Mouse (Mus musculus): Measurements from ENCODE around the gene Bank1. TPM values are rescaled to one million over a fixed set of nuclear protein-coding genes. Genes with fewer than 3 reads are reported as not detected.

Gene Bank1
- polyA plus RNA-seq, 1 experiment from 2014 or later = 3.2 TPM

DNA sequence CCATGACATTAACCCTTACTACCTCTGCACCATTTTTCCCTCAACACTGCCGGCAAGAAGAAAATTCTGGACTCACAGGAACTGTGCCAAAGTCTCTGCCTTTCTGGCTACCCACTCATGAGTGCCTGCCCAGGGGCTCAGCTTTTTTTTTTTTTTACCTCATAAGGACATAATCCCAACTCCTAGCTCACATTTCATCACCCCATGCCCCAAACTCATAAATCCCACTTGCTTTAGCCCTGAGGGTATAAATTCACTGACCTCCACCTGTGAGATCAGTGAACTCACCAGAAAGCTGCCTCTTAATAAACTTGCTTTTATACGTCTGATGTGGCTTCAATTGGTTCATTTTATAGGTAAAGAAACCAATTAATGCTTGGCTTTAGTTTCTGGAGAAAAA lies 28.5 kb downstream of the Bank1 start:
- ATAC-seq (ENCODE audit: low read depth) = no peak
- Histone ChIP-seq H3K36me3 (ENCODE audit: control insufficient read depth, insufficient read depth) (no peaks in the 10 kb centered on the region), H3K27ac (ENCODE audit: low read length) (no peak overlapping the region), H3K4me3 (ENCODE audit: low read depth, low read length) (no peak overlapping the region), H3K4me1 (ENCODE audit: control insufficient read depth, low read depth, low read length) (no peaks in the 10 kb centered on the region), H3K9ac (ENCODE audit: low read depth, low read length) (no peak overlapping the region), H3K27me3 (ENCODE audit: control insufficient read depth, insufficient read depth, low read depth, low read length) (no peaks in the 10 kb centered on the region), H3K9me3 (replicated peaks; ENCODE audit: control insufficient read depth, low read length) (no peaks in the 10 kb centered on the region), H3K4me2 (ENCODE audit: low read depth, low read length) (no peak overlapping the region)
- 59% methylated on average over 2 of the region's 2 CpGs for WGBS (ENCODE audit: insufficient replicate concordance)

GRCm38 (mm10) chr3:136295250-136295649 lies 30.6 kb downstream of the Bank1 start:
- Histone ChIP-seq H3K36me3 (ENCODE audit: control insufficient read depth, insufficient read depth) (no peaks in the 10 kb centered on the region), H3K9me3 (replicated peaks; ENCODE audit: control insufficient read depth, low read length) (no peaks in the 10 kb centered on the region), H3K4me2 (ENCODE audit: low read depth, low read length) (no peak overlapping the region), H3K9ac (ENCODE audit: low read depth, low read length) (no peak overlapping the region), H3K4me1 (ENCODE audit: control insufficient read depth, low read depth, low read length) (no peaks in the 10 kb centered on the region), H3K27ac (ENCODE audit: low read length) (no peak overlapping the region), H3K4me3 (ENCODE audit: low read depth, low read length) (no peak overlapping the region), H3K27me3 (ENCODE audit: control insufficient read depth, insufficient read depth, low read depth, low read length) (no peaks in the 10 kb centered on the region)
- 53% methylated on average over 2 of the region's 2 CpGs for WGBS (ENCODE audit: insufficient replicate concordance)
- no peak for ATAC-seq (ENCODE audit: low read depth)

- H3K4me3 ChIP-seq (ENCODE audit: low read depth, low read length) = no peak overlapping the region
- 61% methylated on average over 2 of the region's 2 CpGs for WGBS (ENCODE audit: insufficient replicate concordance)
- H3K27me3 ChIP-seq (ENCODE audit: control insufficient read depth, insufficient read depth, low read depth, low read length) = no peaks in the 10 kb centered on the region
- no peak overlapping the region for H3K9ac ChIP-seq (ENCODE audit: low read depth, low read length)
- no peak for ATAC-seq (ENCODE audit: low read depth)
- H3K9me3 ChIP-seq (replicated peaks; ENCODE audit: control insufficient read depth, low read length) = no peaks in the 10 kb centered on the region
- H3K36me3 ChIP-seq (ENCODE audit: control insufficient read depth, insufficient read depth) = no peaks in the 10 kb centered on the region
- no peak overlapping the region for H3K27ac ChIP-seq (ENCODE audit: low read length)
- no peaks in the 10 kb centered on the region for H3K4me1 ChIP-seq (ENCODE audit: control insufficient read depth, low read depth, low read length)
- H3K4me2 ChIP-seq (ENCODE audit: low read depth, low read length) = no peak overlapping the region
These were observed 38.0 kb downstream of the Bank1 start for GRCm38 (mm10) chr3:136287883-136288282.

DNA sequence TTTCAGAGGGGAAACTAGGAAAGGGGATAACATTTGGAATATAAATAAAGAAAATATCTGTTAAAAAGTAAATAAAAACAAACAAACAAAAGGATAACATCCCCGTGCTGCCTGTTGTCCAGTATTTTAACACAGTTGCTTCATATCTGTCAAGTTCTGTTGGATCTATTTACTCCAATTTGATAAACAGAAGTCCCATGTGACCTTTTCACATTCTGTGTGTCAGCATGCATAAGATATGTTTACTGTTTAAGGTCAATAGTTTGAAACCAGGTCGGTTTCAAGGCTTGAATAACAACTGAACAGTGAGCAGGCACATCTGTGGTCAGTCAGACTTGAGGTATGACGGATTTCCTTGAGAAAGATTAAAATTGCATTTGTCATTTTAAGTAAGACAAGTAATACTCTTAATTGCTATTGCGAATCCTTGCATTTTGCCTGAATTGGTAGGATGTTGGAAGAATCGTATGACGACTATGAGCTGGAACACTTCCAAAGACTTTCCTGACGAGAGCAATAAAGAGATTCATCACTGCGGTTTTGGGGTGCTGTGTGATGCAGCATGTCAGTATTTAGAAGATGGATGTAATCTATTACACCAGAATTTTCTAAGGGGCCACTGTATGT lies 60.8 kb downstream of the Bank1 start:
- Histone ChIP-seq H3K36me3 (ENCODE audit: control insufficient read depth, insufficient read depth) (no peaks in the 10 kb centered on the region), H3K4me3 (ENCODE audit: low read depth, low read length) (no peak overlapping the region), H3K27ac (ENCODE audit: low read length) (no peak overlapping the region), H3K4me1 (ENCODE audit: control insufficient read depth, low read depth, low read length) (no peaks in the 10 kb centered on the region), H3K9me3 (replicated peaks; ENCODE audit: control insufficient read depth, low read length) (no peaks in the 10 kb centered on the region), H3K9ac (ENCODE audit: low read depth, low read length) (no peak overlapping the region), H3K27me3 (ENCODE audit: control insufficient read depth, insufficient read depth, low read depth, low read length) (no peaks in the 10 kb centered on the region), H3K4me2 (ENCODE audit: low read depth, low read length) (no peak overlapping the region)
- no peak for ATAC-seq (ENCODE audit: low read depth)
- WGBS (ENCODE audit: insufficient replicate concordance) = 62% methylated on average over 8 of the region's 8 CpGs

GRCm38 (mm10) chr3:136257761-136258160 lies 68.1 kb downstream of the Bank1 start:
- Histone ChIP-seq H3K4me3 (ENCODE audit: low read depth, low read length) (no peak overlapping the region), H3K4me1 (ENCODE audit: control insufficient read depth, low read depth, low read length) (no peaks in the 10 kb centered on the region), H3K9ac (ENCODE audit: low read depth, low read length) (no peak overlapping the region), H3K4me2 (ENCODE audit: low read depth, low read length) (no peak overlapping the region), H3K27me3 (ENCODE audit: control insufficient read depth, insufficient read depth, low read depth, low read length) (no peaks in the 10 kb centered on the region), H3K27ac (ENCODE audit: low read length) (no peak overlapping the region), H3K36me3 (ENCODE audit: control insufficient read depth, insufficient read depth) (no peaks in the 10 kb centered on the region), H3K9me3 (replicated peaks; ENCODE audit: control insufficient read depth, low read length) (no peaks in the 10 kb centered on the region)
- 63% methylated on average over 3 of the region's 3 CpGs for WGBS (ENCODE audit: insufficient replicate concordance)
- ATAC-seq (ENCODE audit: low read depth) = no peak

GRCm38 (mm10) chr3:136254713-136255112 lies 71.2 kb downstream of the Bank1 start:
- H3K4me2 ChIP-seq (ENCODE audit: low read depth, low read length) = no peak overlapping the region
- H3K27ac ChIP-seq (ENCODE audit: low read length) = no peak overlapping the region
- H3K9me3 ChIP-seq (replicated peaks; ENCODE audit: control insufficient read depth, low read length) = no peaks in the 10 kb centered on the region
- H3K27me3 ChIP-seq (ENCODE audit: control insufficient read depth, insufficient read depth, low read depth, low read length) = no peaks in the 10 kb centered on the region
- no peak for ATAC-seq (ENCODE audit: low read depth)
- WGBS (ENCODE audit: insufficient replicate concordance) = 39% methylated on average over 2 of the region's 2 CpGs
- no peaks in the 10 kb centered on the region for H3K4me1 ChIP-seq (ENCODE audit: control insufficient read depth, low read depth, low read length)
- H3K9ac ChIP-seq (ENCODE audit: low read depth, low read length) = no peak overlapping the region
- H3K4me3 ChIP-seq (ENCODE audit: low read depth, low read length) = no peak overlapping the region
- H3K36me3 ChIP-seq (ENCODE audit: control insufficient read depth, insufficient read depth) = no peaks in the 10 kb centered on the region

DNA sequence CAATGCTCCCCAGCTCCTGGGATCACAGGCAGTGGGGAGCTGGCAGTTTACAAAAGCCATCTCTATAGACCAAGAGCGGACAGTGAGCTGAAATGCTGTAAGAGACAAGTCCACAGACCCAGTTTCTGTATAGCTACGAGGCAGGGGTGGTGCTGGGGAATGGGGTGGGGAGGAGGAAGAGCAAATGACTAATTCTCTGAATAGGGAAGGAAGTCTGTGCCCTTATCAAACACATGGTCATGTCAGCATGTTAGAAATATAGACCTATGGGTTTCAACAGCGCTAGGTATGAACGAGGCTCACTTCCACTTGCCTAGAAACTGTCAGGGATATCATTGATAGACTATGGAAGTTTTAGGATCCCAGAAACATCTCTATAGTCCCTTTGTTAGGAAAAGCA lies 73.0 kb downstream of the Bank1 start:
- H3K4me3 ChIP-seq (ENCODE audit: low read depth, low read length) = no peak overlapping the region
- H3K9ac ChIP-seq (ENCODE audit: low read depth, low read length) = no peak overlapping the region
- H3K4me2 ChIP-seq (ENCODE audit: low read depth, low read length) = no peak overlapping the region
- no peaks in the 10 kb centered on the region for H3K27me3 ChIP-seq (ENCODE audit: control insufficient read depth, insufficient read depth, low read depth, low read length)
- H3K27ac ChIP-seq (ENCODE audit: low read length) = no peak overlapping the region
- no peaks in the 10 kb centered on the region for H3K36me3 ChIP-seq (ENCODE audit: control insufficient read depth, insufficient read depth)
- no peak for ATAC-seq (ENCODE audit: low read depth)
- no peaks in the 10 kb centered on the region for H3K9me3 ChIP-seq (replicated peaks; ENCODE audit: control insufficient read depth, low read length)
- 12% methylated on average over 4 of the region's 4 CpGs for WGBS (ENCODE audit: insufficient replicate concordance)
- no peaks in the 10 kb centered on the region for H3K4me1 ChIP-seq (ENCODE audit: control insufficient read depth, low read depth, low read length)

DNA sequence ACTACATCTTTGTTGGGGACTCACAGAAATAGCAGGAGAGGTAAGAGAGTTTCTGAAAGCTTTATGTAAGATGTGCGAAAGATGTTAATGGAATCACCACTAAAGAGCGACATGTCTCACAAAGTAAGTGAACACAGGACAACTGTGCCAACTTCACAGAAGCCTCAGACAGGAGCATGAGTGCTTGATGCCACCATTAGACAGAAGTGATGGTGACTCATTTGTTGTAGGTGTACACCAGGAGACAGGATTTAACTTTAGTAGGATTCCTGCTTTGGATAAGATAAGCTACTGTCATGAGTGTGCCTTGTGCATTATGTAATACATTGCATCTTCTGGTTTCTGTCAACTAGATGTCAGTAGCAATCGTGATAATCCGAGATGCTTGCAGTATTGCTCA lies 74.3 kb downstream of the Bank1 start:
- WGBS (ENCODE audit: insufficient replicate concordance) = 59% methylated on average over 4 of the region's 4 CpGs
- ATAC-seq (ENCODE audit: low read depth) = no peak

DNA sequence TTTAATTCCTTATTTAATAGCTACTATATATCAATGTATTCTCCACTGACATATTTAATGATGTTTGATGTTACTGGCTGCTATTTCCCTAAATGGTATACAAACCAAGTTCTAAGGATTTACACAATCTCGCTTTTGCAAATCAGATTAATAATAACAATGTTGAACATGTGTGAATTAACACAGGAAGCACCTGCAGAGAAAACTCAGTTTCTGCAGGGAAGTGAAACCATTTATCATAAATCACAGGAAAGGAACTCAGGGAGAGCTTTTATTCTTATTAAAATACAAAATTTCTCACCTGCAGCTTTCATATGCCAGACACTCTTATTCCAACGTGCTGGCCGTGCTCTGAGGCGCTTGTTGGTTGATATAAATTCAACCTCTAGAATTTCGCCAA lies 78.5 kb downstream of the Bank1 start:
- Histone ChIP-seq H3K36me3 (ENCODE audit: control insufficient read depth, insufficient read depth) (no peaks in the 10 kb centered on the region), H3K27me3 (ENCODE audit: control insufficient read depth, insufficient read depth, low read depth, low read length) (no peaks in the 10 kb centered on the region), H3K4me1 (ENCODE audit: control insufficient read depth, low read depth, low read length) (no peaks in the 10 kb centered on the region), H3K9ac (ENCODE audit: low read depth, low read length) (no peak overlapping the region), H3K9me3 (replicated peaks; ENCODE audit: control insufficient read depth, low read length) (no peaks in the 10 kb centered on the region), H3K27ac (ENCODE audit: low read length) (no peak overlapping the region), H3K4me2 (ENCODE audit: low read depth, low read length) (no peak overlapping the region), H3K4me3 (ENCODE audit: low read depth, low read length) (no peak overlapping the region)
- WGBS (ENCODE audit: insufficient replicate concordance) = 51% methylated on average over 5 of the region's 5 CpGs
- ATAC-seq (ENCODE audit: low read depth) = no peak

More for the DNA sequence above, 74.3 kb downstream of the Bank1 start:
- H3K4me3 ChIP-seq (ENCODE audit: low read depth, low read length) = no peak overlapping the region
- H3K27ac ChIP-seq (ENCODE audit: low read length) = no peak overlapping the region
- H3K4me1 ChIP-seq (ENCODE audit: control insufficient read depth, low read depth, low read length) = no peaks in the 10 kb centered on the region
- no peaks in the 10 kb centered on the region for H3K36me3 ChIP-seq (ENCODE audit: control insufficient read depth, insufficient read depth)
- no peak overlapping the region for H3K9ac ChIP-seq (ENCODE audit: low read depth, low read length)
- H3K4me2 ChIP-seq (ENCODE audit: low read depth, low read length) = no peak overlapping the region
- no peaks in the 10 kb centered on the region for H3K27me3 ChIP-seq (ENCODE audit: control insufficient read depth, insufficient read depth, low read depth, low read length)
- H3K9me3 ChIP-seq (replicated peaks; ENCODE audit: control insufficient read depth, low read length) = no peaks in the 10 kb centered on the region

Data from liver, embryonic 16.5 days (tissue).